Mouse (Mus musculus) stomach, postnatal 0 days (tissue): ENCODE results near the gene Fam90a1b. TPM values are rescaled to one million over a fixed set of nuclear protein-coding genes. Genes with fewer than 3 reads are reported as not detected.

ENCODE experiments used
- ATAC-seq: fragments of 200-750 bp; cut with Nextera tagmentation; 2 replicates; pipeline ENCODE4 v1.8.0; 2017; ENCODE audit not compliant: low FRiP score, low TSS enrichment
- DNase-seq: peaks from one replicate; pipeline ENCODE4 v3.0.0-alpha.2; 2016; ENCODE audit warnings: low spot score
- H3K27ac ChIP-seq: fragments of 300-500 bp; sonication (generic); replicated peaks from 2 replicates; pipeline ENCODE4 v1.5.1; 2014; ENCODE audit warnings: mild to moderate bottlenecking, control low read depth
- H3K27me3 ChIP-seq: fragments of 300-500 bp; sonication (generic); 2 replicates; pipeline ENCODE4 v1.6.1; 2014; ENCODE audit warnings: low read length; ENCODE audit not compliant: control insufficient read depth, insufficient read depth
- H3K36me3 ChIP-seq: fragments of 300-500 bp; sonication (generic); 2 replicates; pipeline ENCODE4 v1.6.1; 2014; ENCODE audit warnings: low read length, mixed read lengths; ENCODE audit not compliant: control insufficient read depth, insufficient read depth
- H3K4me1 ChIP-seq: fragments of 300-500 bp; sonication (generic); replicated peaks from 2 replicates; pipeline ENCODE4 v1.6.1; 2014; ENCODE audit warnings: antibody characterized with exemption; ENCODE audit not compliant: control insufficient read depth, insufficient read depth
- H3K4me2 ChIP-seq: fragments of 300-500 bp; sonication (generic); replicated peaks from 2 replicates; pipeline ENCODE4 v1.6.1; 2014; ENCODE audit warnings: low read depth, mild to moderate bottlenecking, control low read depth, moderate library complexity
- H3K4me3 ChIP-seq: fragments of 300-500 bp; sonication (generic); 2 replicates; pipeline ENCODE4 v1.5.1; 2014; ENCODE audit warnings: low read depth, low read length, control low read depth
- H3K9ac ChIP-seq: fragments of 300-500 bp; sonication (generic); 2 replicates; pipeline ENCODE4 v1.6.1; 2014; ENCODE audit warnings: mild to moderate bottlenecking, low read length, control low read depth, mixed read lengths
- H3K9me3 ChIP-seq: fragments of 300-500 bp; sonication (generic); 2 replicates; pipeline ENCODE4 v1.6.1; 2016; ENCODE audit warnings: low read length; ENCODE audit not compliant: control insufficient read depth
- CTCF ChIP-seq: IDR thresholded peaks from 2 replicates; pipeline ENCODE4 v1.5.1; 2016; ENCODE audit warnings: antibody characterized with exemption, low read depth, mild to moderate bottlenecking, moderate library complexity
- EP300 ChIP-seq: optimal IDR thresholded peaks from 2 replicates; pipeline ENCODE3; 2016; ENCODE audit warnings: antibody characterized with exemption
- WGBS: fragments of 180-500 bp; shearing (Covaris S2); extraction: QIAGEN DNeasy Blood & Tissue Kit; methylation state at CpG from one replicate; pipeline ENCODE4 v1.1.7; 2014; 5-methylcytosine and 5-hydroxymethylcytosine counted together
- microRNA-seq: library from miRNA; unstranded; fragments of <30 nt; microRNA quantifications from one replicate; pipeline ENCODE4, GENCODE M21; 2016
- polyA plus RNA-seq: library from polyadenylated mRNA; unstranded; fragments of >200 nt; fragmentation: Nextera tagmentation; extraction: Ambion mirVana; gene quantifications from 2 replicates; pipeline ENCODE4 v1.2.1, GENCODE M21; 2015

Gene Fam90a1b
- polyA plus RNA-seq, 1 experiment from 2014 or later, result not detected

DNA sequence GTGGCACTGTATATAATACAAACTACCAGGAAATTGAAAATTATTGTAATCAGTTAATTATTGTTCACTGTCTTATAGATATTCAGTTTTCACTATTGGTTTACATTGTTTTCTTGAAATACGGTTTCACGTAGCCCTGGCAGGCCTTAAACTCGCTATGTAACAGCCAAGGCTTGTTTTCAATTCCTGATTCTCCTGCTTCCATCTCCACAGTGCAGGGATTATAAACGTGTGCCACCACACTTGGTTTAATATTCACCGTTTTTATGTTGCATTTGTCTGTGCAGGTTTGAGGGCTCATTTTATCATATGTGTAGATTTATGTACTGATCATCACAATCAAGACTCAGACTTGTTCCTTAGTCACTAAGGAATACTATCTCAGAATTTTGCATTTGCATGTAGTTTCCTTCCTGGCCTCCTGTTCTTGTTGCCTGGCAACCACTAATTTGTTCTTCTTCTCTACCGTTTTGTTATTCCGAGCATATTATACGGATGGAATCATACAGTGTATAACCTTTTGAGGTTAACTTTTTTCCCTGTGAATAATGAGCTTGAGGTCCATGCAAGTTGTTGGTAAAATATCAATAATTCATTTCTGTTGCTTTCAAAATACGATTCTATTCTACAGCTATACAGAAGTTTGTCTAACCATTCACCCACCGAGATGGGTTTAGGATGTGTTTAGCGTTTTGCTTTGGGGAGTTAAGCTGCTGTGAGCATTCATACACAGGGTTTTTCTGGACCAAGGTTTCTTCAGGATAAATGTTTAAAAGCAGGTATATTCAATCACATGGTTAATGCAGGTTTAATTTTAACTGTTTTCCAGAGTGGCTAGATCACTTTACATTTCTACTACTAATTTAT, 45.3 kb downstream of the Fam90a1b start:
- H3K27me3 ChIP-seq, result no peaks in the 10 kb centered on the region
- no peak overlapping the region for H3K9ac ChIP-seq
- WGBS, result 78% methylated on average over 11 of the region's 11 CpGs
- DNase-seq (no peak), ATAC-seq (no peak)
- H3K4me2 ChIP-seq, result no peak overlapping the region
- H3K4me3 ChIP-seq, result no peak overlapping the region
- H3K27ac ChIP-seq, result no peak overlapping the region
- TF ChIP-seq CTCF, result no peak
- no peak for TF ChIP-seq EP300
- no peaks in the 10 kb centered on the region for H3K9me3 ChIP-seq
- no peaks in the 10 kb centered on the region for H3K4me1 ChIP-seq
- no peaks in the 10 kb centered on the region for H3K36me3 ChIP-seq

Small RNA genes within 50 kb of the gene (microRNA-seq; reads per million reads assigned to microRNA genes)
- gene Gm44477, result not detected

Other genes with a start within 250 kb of the Fam90a1b start
- 11.8 and 12.7 TPM in 2 replicates for gene Zfx, start 243.1 kb downstream of the Fam90a1b start, polyA plus RNA-seq
- 37.0 and 38.8 TPM in 2 replicates for gene Eif2s3x, start 153.9 kb downstream of the Fam90a1b start, polyA plus RNA-seq
- 5.6 and 5.9 TPM in 2 replicates for gene Klhl15, start 132.2 kb downstream of the Fam90a1b start, polyA plus RNA-seq
- gene Apoo, start 340 bp upstream of the Fam90a1b start, polyA plus RNA-seq, result 69.7 and 76.3 TPM in 2 replicates
- gene Maged1, start 175.4 kb upstream of the Fam90a1b start, polyA plus RNA-seq, result 175 and 179 TPM in 2 replicates